Mouse (Mus musculus): ENCODE measurements around the gene Prickle2.

The Prickle2 gene

GRCm38 (mm10) chr6:92506276-92506675 is 199.7 kb downstream of the Prickle2 start:
- DNase-seq, result no peak

GRCm38 (mm10) chr6:92499449-92499848 is 206.5 kb downstream of the Prickle2 start:
- DNase-seq, result no peak

GRCm38 (mm10) chr6:92498574-92498973 is 207.4 kb downstream of the Prickle2 start:
- no peak for DNase-seq

- DNase-seq, result no peak
Measured at GRCm38 (mm10) chr6:92497279-92497678, 208.7 kb downstream of the Prickle2 start.

GRCm38 (mm10) chr6:92495500-92495899 is 210.5 kb downstream of the Prickle2 start:
- DNase-seq, result no peak

GRCm38 (mm10) chr6:92481690-92481956 is 224.3 kb downstream of the Prickle2 start:
- no peak for DNase-seq

GRCm38 (mm10) chr6:92480941-92481689 is 224.8 kb downstream of the Prickle2 start:
- peak; percentile 53 for DNase-seq

GRCm38 (mm10) chr6:92478612-92479011 is 227.3 kb downstream of the Prickle2 start:
- no peak for DNase-seq

- DNase-seq, result no peak
Measured at GRCm38 (mm10) chr6:92477621-92478020, 228.3 kb downstream of the Prickle2 start.

- no peak for DNase-seq
Measured at GRCm38 (mm10) chr6:92469456-92469855, 236.5 kb downstream of the Prickle2 start.

- no peak for DNase-seq
Measured at GRCm38 (mm10) chr6:92468892-92469291, 237.1 kb downstream of the Prickle2 start.

GRCm38 (mm10) chr6:92468383-92468791 is 237.6 kb downstream of the Prickle2 start:
- no peak for DNase-seq

- DNase-seq, result no peak
Measured at GRCm38 (mm10) chr6:92467343-92467742, 238.6 kb downstream of the Prickle2 start.

- no peak for DNase-seq
Measured at GRCm38 (mm10) chr6:92465666-92466065, 240.3 kb downstream of the Prickle2 start.

GRCm38 (mm10) chr6:92464781-92465337 is 241.1 kb downstream of the Prickle2 start:
- DNase-seq, result peak; percentile 27

GRCm38 (mm10) chr6:92463768-92464167 is 242.2 kb downstream of the Prickle2 start:
- DNase-seq, result no peak

GRCm38 (mm10) chr6:92460750-92461149 is 245.2 kb downstream of the Prickle2 start:
- no peak for DNase-seq

- DNase-seq, result no peak
Measured at GRCm38 (mm10) chr6:92458026-92458425, 247.9 kb downstream of the Prickle2 start.

GRCm38 (mm10) chr6:92451421-92451820 is 254.5 kb downstream of the Prickle2 start:
- no peak for DNase-seq

GRCm38 (mm10) chr6:92449956-92450355 is 256.0 kb downstream of the Prickle2 start:
- DNase-seq, result no peak

GRCm38 (mm10) chr6:92446662-92447061 is 259.3 kb downstream of the Prickle2 start:
- DNase-seq, result no peak

GRCm38 (mm10) chr6:92441205-92441604 is 264.8 kb downstream of the Prickle2 start:
- DNase-seq, result peak; percentile 11

GRCm38 (mm10) chr6:92440251-92440650 is 265.7 kb downstream of the Prickle2 start:
- no peak for DNase-seq

- DNase-seq, result no peak
Measured at GRCm38 (mm10) chr6:92432146-92432545, 273.8 kb downstream of the Prickle2 start.
